Mouse (Mus musculus): ENCODE results near the gene Slc4a3. TPM values are rescaled to one million over a fixed set of nuclear protein-coding genes. Genes with fewer than 3 reads are reported as not detected.

Slc4a3 gene
- polyA plus RNA-seq (2012; rRNA removed) = 11.4 and 11.6 TPM in 2 replicates

DNA sequence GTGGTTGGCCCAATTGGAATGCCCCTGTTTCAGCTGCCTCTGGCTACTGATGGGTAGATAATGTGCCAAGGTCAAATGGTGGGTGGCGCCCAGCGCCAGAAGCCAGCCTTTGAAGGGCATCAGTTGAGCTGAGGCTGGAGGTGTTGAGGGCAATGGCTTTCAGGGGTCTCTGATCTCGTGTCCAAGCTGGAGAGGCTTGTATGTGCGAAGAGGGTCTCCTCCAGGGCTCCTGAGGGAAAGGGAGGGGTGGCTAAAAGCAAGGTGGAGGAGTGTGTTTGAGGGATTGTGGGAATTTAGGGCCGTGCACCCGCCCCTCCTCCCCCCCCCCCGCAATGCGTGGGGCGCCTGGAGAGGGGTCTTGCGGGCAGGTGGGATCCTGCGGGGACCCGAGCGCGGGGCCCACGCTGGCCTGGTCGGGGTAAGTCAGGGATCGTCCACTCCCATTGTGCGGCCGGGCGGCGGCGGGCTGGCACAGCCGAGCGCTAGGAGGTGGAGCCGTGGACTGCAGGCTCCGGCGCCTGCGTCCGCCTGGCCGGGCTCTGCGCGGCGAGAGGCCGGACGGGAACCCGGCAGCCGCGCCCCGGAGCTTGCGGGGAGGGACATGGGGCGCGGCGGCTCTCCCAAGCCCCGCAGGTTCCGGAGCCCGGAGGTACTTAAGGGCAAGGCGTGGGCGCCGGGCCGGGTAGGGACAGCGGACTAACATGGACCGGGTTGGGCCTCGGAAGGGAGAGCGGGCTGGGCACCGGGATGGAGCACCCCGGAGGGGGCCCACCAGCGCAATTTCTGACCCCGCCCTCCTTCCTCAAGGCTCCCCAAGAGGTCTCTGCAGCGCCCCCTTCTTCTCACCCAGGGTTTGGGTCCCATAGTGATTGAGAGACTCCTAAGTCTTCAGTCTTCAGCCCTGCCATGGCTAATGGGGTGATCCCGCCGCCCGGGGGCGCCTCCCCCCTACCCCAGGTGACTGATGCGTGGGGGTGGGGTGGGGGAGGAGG, at the start of gene Slc4a3:
Gene Slc4a3 (plus strand): TSS at position 302 of the 992 bp plus-strand sequence.

DNA sequence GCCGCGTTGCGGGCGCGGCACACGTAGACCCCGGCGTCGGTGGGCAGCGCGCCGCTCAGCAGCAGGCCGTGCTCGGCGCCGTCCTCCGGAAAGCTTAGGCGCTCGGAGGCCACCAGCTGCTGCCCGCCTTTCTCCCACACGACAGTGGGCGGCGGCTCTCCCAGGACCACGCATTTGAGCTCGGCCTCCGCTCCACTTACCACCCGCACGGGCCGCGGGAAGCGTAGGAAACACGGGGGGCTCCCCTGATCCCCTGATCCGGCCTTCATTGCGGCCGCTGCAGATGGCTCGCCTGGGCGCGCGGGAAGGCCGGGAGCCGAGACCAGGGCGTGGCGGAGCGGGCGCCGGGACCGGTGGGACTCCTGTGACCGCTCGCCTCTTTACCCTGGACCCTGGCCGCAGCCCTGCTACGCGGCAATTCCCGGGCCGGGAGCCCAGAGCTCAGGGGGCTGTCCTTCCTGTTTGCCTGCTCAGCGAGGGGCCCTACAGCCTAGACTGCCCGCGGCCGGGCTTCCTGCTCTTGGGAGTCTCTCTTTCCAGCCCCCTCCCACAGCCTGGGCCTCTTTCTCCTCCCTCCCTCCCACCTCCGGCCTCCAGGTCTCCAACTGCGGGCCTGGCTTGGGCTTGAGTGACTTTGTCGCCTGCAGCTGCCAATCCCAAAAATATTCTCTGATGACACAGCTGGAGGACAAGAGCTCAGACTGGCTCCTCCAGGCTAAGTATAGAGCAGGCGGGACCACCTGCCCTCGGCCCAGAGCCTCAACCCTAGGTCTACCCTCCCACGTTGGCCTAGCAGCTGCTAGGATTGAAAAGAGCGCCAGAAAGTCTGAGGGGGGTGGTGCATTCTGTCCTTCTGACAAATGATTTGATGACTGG, 39.9 kb upstream of the Slc4a3 start, which contains the start of gene Obsl1:
Gene Obsl1 (minus strand): TSS at position 497 of the 876 bp plus-strand sequence.

DNA sequence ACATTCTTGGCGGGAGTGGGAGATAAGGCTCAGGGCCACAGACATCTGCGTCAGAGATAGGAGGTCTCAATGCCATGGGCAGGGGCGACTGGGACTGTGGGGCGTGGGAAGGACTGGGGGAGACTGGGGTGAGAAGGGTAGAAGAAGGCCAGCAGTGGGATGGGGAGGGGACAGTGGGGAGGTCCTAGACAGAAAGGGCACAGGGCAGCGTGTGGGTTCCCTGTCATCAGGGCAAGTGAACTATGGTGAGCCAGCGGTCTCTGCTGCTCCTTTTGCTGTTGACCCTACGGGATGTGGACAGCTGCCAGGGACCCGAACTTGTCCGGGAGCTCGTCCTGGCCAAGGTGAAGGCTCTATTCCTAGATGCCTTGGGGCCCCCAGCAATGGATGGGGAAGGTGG, 39.1 kb upstream of the Slc4a3 start, which contains the start of gene Inha:
Gene Inha (plus strand): TSS at position 72 of the 400 bp plus-strand sequence.

DNA sequence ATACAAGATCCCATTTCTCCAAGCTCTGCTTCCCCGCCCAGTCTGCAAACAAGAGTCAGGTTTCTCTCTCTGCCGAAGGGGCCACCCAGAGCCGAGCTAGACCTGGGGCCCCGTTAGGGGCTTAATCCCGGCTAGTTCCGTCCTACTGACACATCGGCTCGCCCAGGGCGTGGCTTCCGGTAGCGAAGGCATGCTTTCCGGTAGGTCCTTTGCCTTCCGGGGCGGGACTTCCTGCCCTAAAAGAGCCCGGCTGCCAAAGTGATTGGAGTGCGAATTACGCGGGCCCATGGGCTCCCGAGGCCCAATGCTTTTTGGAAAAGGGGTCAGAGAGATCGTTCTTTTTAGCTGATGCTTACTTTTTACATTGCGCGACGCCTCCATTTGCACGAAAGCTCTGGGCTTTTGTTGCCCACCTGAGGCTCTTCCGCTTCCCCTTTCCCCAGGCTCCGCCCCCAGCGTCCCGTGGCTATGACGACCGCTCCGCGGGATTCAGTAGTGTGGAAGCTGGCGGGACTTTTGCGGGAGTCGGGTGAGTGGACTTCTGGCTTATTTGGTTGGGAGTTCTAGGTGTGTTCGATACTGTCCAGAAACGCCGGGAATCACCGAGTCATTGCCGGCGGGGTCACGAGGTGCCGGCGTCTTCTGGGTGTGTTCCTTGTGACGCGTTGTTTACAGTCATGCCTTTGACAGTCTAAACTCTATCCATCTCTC, 24.6 kb upstream of the Slc4a3 start, which contains the start of gene Stk11ip:
Gene Stk11ip (plus strand): TSS at position 209 of the 711 bp plus-strand sequence.

Other genes with a start within 250 kb of the Slc4a3 start
- 187 and 208 TPM in 2 replicates for gene Dnpep, start 228.3 kb upstream of the Slc4a3 start, polyA plus RNA-seq (2012; rRNA removed)
- gene Des, start 185.9 kb upstream of the Slc4a3 start, polyA plus RNA-seq (2012; rRNA removed) = 766 and 827 TPM in 2 replicates
- 67.2 and 72.8 TPM in 2 replicates for gene Speg, start 171.0 kb upstream of the Slc4a3 start, polyA plus RNA-seq (2012; rRNA removed)
- 167 and 216 TPM in 2 replicates for gene Gmppa, start 110.3 kb upstream of the Slc4a3 start, polyA plus RNA-seq (2012; rRNA removed)
- gene Asic4, start 95.8 kb upstream of the Slc4a3 start, polyA plus RNA-seq (2012; rRNA removed) = 0.26 and 0.29 TPM in 2 replicates
- 101 and 104 TPM in 2 replicates for gene Chpf, start 67.0 kb upstream of the Slc4a3 start, polyA plus RNA-seq (2012; rRNA removed)
- 4.9 and 6.0 TPM in 2 replicates for gene Tmem198, start 66.7 kb upstream of the Slc4a3 start, polyA plus RNA-seq (2012; rRNA removed)
- gene Obsl1, start 39.8 kb upstream of the Slc4a3 start, polyA plus RNA-seq (2012; rRNA removed) = 13.4 and 13.8 TPM in 2 replicates
- 7.9 and 8.0 TPM in 2 replicates for gene Inha, start 39.2 kb upstream of the Slc4a3 start, polyA plus RNA-seq (2012; rRNA removed)
- 36.4 and 44.6 TPM in 2 replicates for gene Stk11ip, start 24.7 kb upstream of the Slc4a3 start, polyA plus RNA-seq (2012; rRNA removed)